Mouse (Mus musculus) hindbrain, postnatal 0 days (tissue): ENCODE data around the gene Nrgn. TPM values are rescaled to one million over a fixed set of nuclear protein-coding genes. Genes with fewer than 3 reads are reported as not detected.
A peak's percentile ranks its signal among the peaks of the same experiment; 100 is the strongest.

ENCODE experiments used
- ATAC-seq: fragments of 200-750 bp; cut with Nextera tagmentation; 2 replicates; pipeline ENCODE4 v1.8.0; 2017; ENCODE audit warnings: mild to moderate bottlenecking, moderate TSS enrichment, moderate library complexity
- DNase-seq: peaks from one replicate; pipeline ENCODE4 v3.0.0-alpha.2; 2015; ENCODE audit warnings: low spot score
- H3K27ac ChIP-seq: fragments of 300-500 bp; sonication (generic); 2 replicates; pipeline ENCODE4 v1.5.1; 2014; ENCODE audit warnings: mild to moderate bottlenecking
- H3K27me3 ChIP-seq: fragments of 300-500 bp; sonication (generic); 2 replicates; pipeline ENCODE4 v1.6.1; 2014; ENCODE audit warnings: low read length, mixed read lengths; ENCODE audit not compliant: insufficient read depth
- H3K36me3 ChIP-seq: fragments of 300-500 bp; sonication (generic); 2 replicates; pipeline ENCODE4 v1.6.1; 2014; ENCODE audit warnings: low read length, mixed read lengths; ENCODE audit not compliant: insufficient read depth
- H3K4me1 ChIP-seq: fragments of 300-500 bp; sonication (generic); 2 replicates; pipeline ENCODE4 v1.6.1; 2014; ENCODE audit warnings: antibody characterized with exemption, low read length, mixed read lengths; ENCODE audit not compliant: insufficient read depth
- H3K4me2 ChIP-seq: fragments of 300-500 bp; sonication (generic); 2 replicates; pipeline ENCODE4 v1.6.1; 2014; ENCODE audit warnings: low read depth, mild to moderate bottlenecking, low read length, moderate library complexity, mixed read lengths
- H3K4me3 ChIP-seq: fragments of 300-500 bp; sonication (generic); 2 replicates; pipeline ENCODE4 v1.5.1; 2014; ENCODE audit warnings: low read length
- H3K9ac ChIP-seq: fragments of 300-500 bp; sonication (generic); replicated peaks from 2 replicates; pipeline ENCODE4 v1.6.1; 2014; ENCODE audit warnings: mild to moderate bottlenecking, low read length, moderate library complexity, mixed read lengths
- H3K9me3 ChIP-seq: fragments of 300-500 bp; sonication (generic); 2 replicates; pipeline ENCODE4 v1.6.1; 2016; ENCODE audit warnings: low read length, mixed read lengths
- CTCF ChIP-seq: IDR thresholded peaks from 2 replicates; pipeline ENCODE4 v1.5.1; 2016; ENCODE audit warnings: antibody characterized with exemption, control low read depth, low read depth
- WGBS: fragments of 180-500 bp; shearing (Covaris S2); extraction: QIAGEN DNeasy Blood & Tissue Kit; methylation state at CpG from one replicate; pipeline ENCODE4 v1.1.7; 2014; 5-methylcytosine and 5-hydroxymethylcytosine counted together
- polyA plus RNA-seq: library from polyadenylated mRNA; unstranded; fragments of >200 nt; fragmentation: Nextera tagmentation; extraction: Ambion mirVana; gene quantifications from 2 replicates; pipeline ENCODE4 v1.2.1, GENCODE M21; 2015
- total RNA-seq: library from RNA; depleted of rRNA; stranded (reverse); fragments of >200 nt; gene quantifications from 2 replicates; pipeline ENCODE4 v1.2.3, GENCODE M21; 2014

Nrgn gene
- total and polyA plus RNA-seq, 2 experiments from 2014 or later = 8.3 to 15.4 TPM

GRCm38 (mm10) chr9:37528225-37528970, 24.3 kb downstream of the Nrgn start:
- 40% methylated on average over 9 of the region's 9 CpGs for WGBS
- no peak for DNase-seq
- H3K9me3 ChIP-seq = no peaks in the 10 kb centered on the region
- H3K27ac ChIP-seq = peak overlapping the region; percentile 56; the same call in 1 of the 2 replicates
- H3K4me3 ChIP-seq = peak overlapping the region; percentile 40
- TF ChIP-seq CTCF = no peak
- H3K27me3 ChIP-seq = peaks cover 38% of the 10 kb centered on the region
- H3K9ac ChIP-seq = no peak overlapping the region
- peaks cover 9% of the 10 kb centered on the region; the same call in 1 of the 2 replicates for H3K4me1 ChIP-seq
- H3K4me2 ChIP-seq = peak overlapping the region; percentile 82; the same call in 1 of the 2 replicates
- no peak for ATAC-seq
- peaks cover 2% of the 10 kb centered on the region; the same call in 1 of the 2 replicates for H3K36me3 ChIP-seq

- H3K27ac ChIP-seq = peak within 1 kb of the TSS; percentile 56; the same call in 1 of the 2 replicates
- peak within 1 kb of the TSS; percentile 40 for H3K4me3 ChIP-seq
- no peak for TF ChIP-seq CTCF
- 14% methylated on average over 41 of the region's 41 CpGs for WGBS
- 0 out of 2 replicates have a peak, but pooled peaks have one; percentile 4 for ATAC-seq
- DNase-seq = no peak
- H3K4me1 ChIP-seq = peaks cover 9% of the 10 kb centered on the region; the same call in 1 of the 2 replicates
- peak within 1 kb of the TSS; percentile 82 for H3K4me2 ChIP-seq
- no peaks in the 10 kb centered on the region for H3K9me3 ChIP-seq
- H3K27me3 ChIP-seq = peaks cover 38% of the 10 kb centered on the region
- no peak within 1 kb of the TSS for H3K9ac ChIP-seq
- peaks cover 8% of the 10 kb centered on the region; the same call in 1 of the 2 replicates for H3K36me3 ChIP-seq
Measured at GRCm38 (mm10) chr9:37527396-37528224, 25.1 kb downstream of the Nrgn start, which contains the start of gene Esam. TSS of gene Esam (plus strand) at chr9:37528078.

GRCm38 (mm10) chr9:37526443-37527395, 26.0 kb downstream of the Nrgn start:
- Histone ChIP-seq H3K27me3 (peaks cover 38% of the 10 kb centered on the region), H3K9ac (no peak overlapping the region), H3K9me3 (no peaks in the 10 kb centered on the region), H3K4me3 (no peak overlapping the region), H3K4me1 (peaks cover 9% of the 10 kb centered on the region; the same call in 1 of the 2 replicates), H3K4me2 (peak overlapping the region; percentile 31; the same call in 1 of the 2 replicates), H3K36me3 (peaks cover 8% of the 10 kb centered on the region; the same call in 1 of the 2 replicates), H3K27ac (no peak overlapping the region)
- WGBS = 31% methylated on average over 21 of the region's 21 CpGs
- DNase-seq (no peak), ATAC-seq (no peak)
- TF ChIP-seq CTCF = peak; percentile 38

GRCm38 (mm10) chr9:37525461-37525860, 27.2 kb downstream of the Nrgn start:
- TF ChIP-seq CTCF = no peak
- Histone ChIP-seq H3K4me2 (no peak overlapping the region), H3K36me3 (peaks cover 12% of the 10 kb centered on the region; the same call in 1 of the 2 replicates), H3K9ac (no peak overlapping the region), H3K27me3 (peaks cover 38% of the 10 kb centered on the region), H3K4me3 (no peak overlapping the region), H3K27ac (no peak overlapping the region), H3K9me3 (no peaks in the 10 kb centered on the region), H3K4me1 (peaks cover 6% of the 10 kb centered on the region; the same call in 1 of the 2 replicates)
- DNase-seq (no peak), ATAC-seq (no peak)
- WGBS = 90% methylated on average over 2 of the region's 2 CpGs

- ATAC-seq = no peak
Measured at GRCm38 (mm10) chr9:37519995-37520394, 32.7 kb downstream of the Nrgn start.

More at GRCm38 (mm10) chr9:37519995-37520394, 32.7 kb downstream of the Nrgn start:
- TF ChIP-seq CTCF = no peak
- H3K9me3 ChIP-seq = no peaks in the 10 kb centered on the region
- no peak overlapping the region for H3K4me2 ChIP-seq
- DNase-seq = no peak
- H3K36me3 ChIP-seq = peaks cover 21% of the 10 kb centered on the region; the same call in 1 of the 2 replicates
- WGBS = 88% methylated on average over 2 of the region's 2 CpGs
- no peaks in the 10 kb centered on the region for H3K27me3 ChIP-seq
- H3K27ac ChIP-seq = no peak overlapping the region
- no peak overlapping the region for H3K4me3 ChIP-seq
- no peak overlapping the region for H3K9ac ChIP-seq
- no peaks in the 10 kb centered on the region for H3K4me1 ChIP-seq
